Mouse (Mus musculus) layer of hippocampus, adult 8-10 months (tissue): ENCODE results near the gene Rad54l. TPM values are rescaled to one million over a fixed set of nuclear protein-coding genes. Genes with fewer than 3 reads are reported as not detected.

Experiments
- DNase-seq, 2 experiments: peaks; one replicate each; pipeline ENCODE4 v3.0.0; 2022; ENCODE audit warnings: low spot score in 2 of 2
- total RNA-seq, 4 experiments: library from RNA; stranded (reverse); gene quantifications; 2 replicates each; pipeline ENCODE4 v1.2.4; 2022

Gene Rad54l
- 1 to 10 TPM in 1 of 4 experiments, under 1 TPM in 3; 0.41 to 1.1 (median 0.72) TPM for total RNA-seq

GRCm38 (mm10) chr4:116123602-116124519, at the start of gene Rad54l, which contains the start of gene Pomgnt1:
Rad54l (minus strand) TSS chr4:116123690.
Pomgnt1 (plus strand) TSS chr4:116123840.
- peak; percentile 60 to 69 for DNase-seq

- no peak for DNase-seq
These were observed 49.6 kb upstream of the Rad54l start, which contains the start of the genes 1700042G07Rik and Gm49337 for GRCm38 (mm10) chr4:116173072-116173471. 1700042G07Rik (plus strand) TSS chr4:116173372. Gm49337 (plus strand) TSS chr4:116173384.

- DNase-seq, result no peak
These were observed 45.8 kb upstream of the Rad54l start for GRCm38 (mm10) chr4:116169353-116169672.

- peak in 1 of 2 experiments; percentile 80 for DNase-seq
These were observed 45.3 kb upstream of the Rad54l start for GRCm38 (mm10) chr4:116168617-116169352.

GRCm38 (mm10) chr4:116167404-116167803, 43.9 kb upstream of the Rad54l start, which contains the start of gene Tspan1:
Tspan1 (minus strand) TSS chr4:116167601.
- DNase-seq, result no peak

- DNase-seq, result no peak
These were observed 42.4 kb upstream of the Rad54l start for GRCm38 (mm10) chr4:116165708-116166407.

GRCm38 (mm10) chr4:116164759-116165554, 41.5 kb upstream of the Rad54l start:
- no peak for DNase-seq

- DNase-seq, result no peak
These were observed 38.7 kb upstream of the Rad54l start for GRCm38 (mm10) chr4:116162142-116162541.

- peak; percentile 70 to 79 for DNase-seq
These were observed 37.3 kb upstream of the Rad54l start for GRCm38 (mm10) chr4:116160769-116161168.

GRCm38 (mm10) chr4:116159912-116160311, 36.4 kb upstream of the Rad54l start:
- DNase-seq, result no peak

GRCm38 (mm10) chr4:116157882-116158281, 34.4 kb upstream of the Rad54l start:
- DNase-seq, result no peak

GRCm38 (mm10) chr4:116152702-116153101, 29.2 kb upstream of the Rad54l start:
- no peak for DNase-seq

GRCm38 (mm10) chr4:116151238-116151637, 27.7 kb upstream of the Rad54l start, which contains the start of gene Lurap1:
Lurap1 (minus strand) TSS chr4:116151338.
- no peak for DNase-seq

- no peak for DNase-seq
These were observed 27.4 kb upstream of the Rad54l start for GRCm38 (mm10) chr4:116150862-116151221.

GRCm38 (mm10) chr4:116150156-116150861, 26.8 kb upstream of the Rad54l start:
- no peak for DNase-seq

GRCm38 (mm10) chr4:116149812-116150155, 26.3 kb upstream of the Rad54l start:
- DNase-seq, result no peak

GRCm38 (mm10) chr4:116143891-116144717, 20.6 kb upstream of the Rad54l start:
- DNase-seq, result peak in 1 of 2 experiments; percentile 64

GRCm38 (mm10) chr4:116143317-116143811, 19.9 kb upstream of the Rad54l start:
- no peak for DNase-seq

GRCm38 (mm10) chr4:116142269-116142668, 18.8 kb upstream of the Rad54l start:
- DNase-seq, result no peak
